ENCODE assay signal across 8 mouse cellular contexts in the genomic region with DNA sequence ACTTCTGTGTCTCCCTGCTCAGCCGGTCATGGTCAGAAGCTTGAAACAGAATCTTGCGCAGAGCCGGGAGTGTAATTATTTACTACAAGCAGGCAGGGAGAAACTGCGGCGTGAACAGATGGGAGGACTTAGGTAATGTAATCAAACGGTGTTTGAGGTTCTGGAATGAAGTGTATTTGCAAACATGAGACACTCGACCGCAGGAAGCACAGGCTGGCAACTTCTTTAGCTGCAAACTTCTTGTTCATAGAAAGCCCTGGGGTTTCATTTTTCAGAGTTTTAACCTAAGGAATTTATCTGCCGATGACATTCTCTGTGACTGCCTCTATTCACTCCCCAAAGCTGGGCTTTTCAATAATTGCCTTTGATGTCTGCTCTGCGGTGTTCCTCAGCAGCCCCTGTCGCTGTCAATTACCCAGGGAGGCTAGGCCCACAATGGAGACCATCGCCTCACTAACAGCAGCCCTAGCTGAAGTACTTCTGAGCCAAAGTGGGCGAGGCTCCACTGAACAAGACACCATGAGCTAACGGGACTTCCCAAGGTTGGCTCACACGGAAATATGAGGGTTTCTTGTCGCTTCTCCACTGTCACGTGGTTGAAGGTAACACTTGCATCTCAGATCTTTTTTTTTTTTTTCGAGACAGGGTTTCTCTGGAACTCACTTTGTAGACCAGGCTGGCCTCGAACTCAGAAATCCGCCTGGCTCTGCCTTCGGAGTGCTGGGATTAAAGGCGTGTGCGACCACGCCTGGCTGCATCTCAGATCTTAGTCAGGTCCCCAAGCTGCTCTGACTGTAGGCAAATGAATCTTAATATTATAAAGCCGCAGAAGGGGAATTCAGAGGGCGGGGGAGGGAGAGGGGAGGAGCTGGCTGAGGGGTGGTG. TPM values are rescaled to one million over a fixed set of nuclear protein-coding genes. Genes with fewer than 3 reads are reported as not detected.
DNase-seq lines count a peak whose midpoint lies in the region; ATAC-seq and TF ChIP-seq lines count a peak whose summit lies in the region.

No protein-coding gene starts in this region.

- no peaks in the 10 kb centered on the region; the same call in 1 of the 2 replicates for H3K27me3 ChIP-seq in embryonic facial prominence, embryonic 11.5 days (ENCODE audit: control insufficient read depth, insufficient read depth, low read length)
- H3K27me3 ChIP-seq in liver, embryonic 16.5 days (ENCODE audit: control insufficient read depth, insufficient read depth, low read depth, low read length), result no peaks in the 10 kb centered on the region

- 28% methylated on average over 26 of the region's 26 CpGs for WGBS in embryonic facial prominence, embryonic 11.5 days
- WGBS in liver, embryonic 16.5 days (ENCODE audit: insufficient replicate concordance), result 31% methylated on average over 26 of the region's 26 CpGs

- peak; percentile 72 for ATAC-seq in embryonic facial prominence, embryonic 11.5 days (replicated peaks; ENCODE audit: insufficient number of reproducible peaks, low FRiP score, low TSS enrichment, low read depth)
- no peak; the same call in 1 of the 2 replicates for ATAC-seq in liver, embryonic 16.5 days (ENCODE audit: low read depth)

- H3K9ac ChIP-seq in embryonic facial prominence, embryonic 11.5 days (replicated peaks; ENCODE audit: low read length), result peak overlapping the region; percentile 11; the same call in 1 of the 2 replicates
- no peak overlapping the region for H3K9ac ChIP-seq in liver, embryonic 16.5 days (ENCODE audit: low read depth, low read length)

- H3K4me1 ChIP-seq in embryonic facial prominence, embryonic 11.5 days (ENCODE audit: control insufficient read depth, insufficient read depth, low read length), result no peaks in the 10 kb centered on the region
- peaks cover 2% of the 10 kb centered on the region; the same call in 1 of the 2 replicates for H3K4me1 ChIP-seq in liver, embryonic 16.5 days (ENCODE audit: control insufficient read depth, low read depth, low read length)

- intact Hi-C loops in left cerebral cortex, adult 2 months (cut with DNase I), result no loop called here

- H3K4me3 ChIP-seq in left cerebral cortex, adult 2 months, result peak overlapping the region; percentile 18; the same call in 1 of the 2 replicates
- no peak overlapping the region for H3K4me3 ChIP-seq in embryonic facial prominence, embryonic 11.5 days (ENCODE audit: low read depth, low read length)
- peak overlapping the region; percentile 20 for H3K4me3 ChIP-seq in liver, embryonic 16.5 days (ENCODE audit: low read depth, low read length)

- peak overlapping the region; percentile 27; the same call in 1 of the 2 replicates for H3K4me2 ChIP-seq in embryonic facial prominence, embryonic 11.5 days (ENCODE audit: low read depth, low read length)
- H3K4me2 ChIP-seq in liver, embryonic 16.5 days (ENCODE audit: low read depth, low read length), result peak overlapping the region; percentile 28

- no peaks in the 10 kb centered on the region for H3K9me3 ChIP-seq in embryonic facial prominence, embryonic 11.5 days (replicated peaks; ENCODE audit: control insufficient read depth, low read length)
- H3K9me3 ChIP-seq in liver, embryonic 16.5 days (replicated peaks; ENCODE audit: control insufficient read depth, low read length), result no peaks in the 10 kb centered on the region

- H3K27ac ChIP-seq in left cerebral cortex, adult 2 months, result no peak overlapping the region
- peak overlapping the region; percentile 52; the same call in 1 of the 2 replicates for H3K27ac ChIP-seq in embryonic facial prominence, embryonic 11.5 days (replicated peaks; ENCODE audit: low read depth, low read length)
- no peak overlapping the region for H3K27ac ChIP-seq in liver, embryonic 16.5 days (ENCODE audit: low read length)

- H3K36me3 ChIP-seq in embryonic facial prominence, embryonic 11.5 days (replicated peaks; ENCODE audit: control insufficient read depth, insufficient read depth, low read depth, low read length), result no peaks in the 10 kb centered on the region
- H3K36me3 ChIP-seq in liver, embryonic 16.5 days (ENCODE audit: control insufficient read depth, insufficient read depth), result no peaks in the 10 kb centered on the region

- no peak for TF ChIP-seq CTCF in left cerebral cortex, adult 2 months (IDR thresholded peaks at IDR 0.05)

- DNase-seq in left cerebral cortex, adult 2 months (ENCODE audit: extremely low spot score in 1 of 2, low spot score in 2 of 2), result no peak
- DNase-seq in left cerebral cortex, adult 18-20 months (ENCODE audit: low spot score in 2 of 2), result no peak
- DNase-seq in embryonic facial prominence, embryonic 11.5 days (ENCODE audit: low spot score), result peak; percentile 74
- DNase-seq in induced T-regulatory cell, adult 2 months (ENCODE audit: low read depth), result peak; percentile 92
- peak; percentile 42 for DNase-seq in neural tube, embryonic 10.5 days (ENCODE audit: extremely low spot score, low spot score)
- no peak for DNase-seq in left cerebral cortex, adult 11 months (ENCODE audit: low spot score)
- DNase-seq in urinary bladder, adult 2 months (ENCODE audit: low spot score), result no peak

RNA-seq across cellular contexts. Expression of a gene that starts 19.3 kb away (rescaled TPM):
- 1 to 10 TPM; 3.6 TPM for total RNA-seq in left cerebral cortex, adult 2 months (2021)
- 1 to 10 TPM; 3.5 to 3.6 TPM for total RNA-seq in left cerebral cortex, adult 18-20 months (2021)
- 49.4 and 52.2 TPM in 2 replicates for polyA plus RNA-seq in embryonic facial prominence, embryonic 11.5 days (2014; fragmentation: Nextera tagmentation; extraction: Ambion mirVana)
- polyA plus RNA-seq in liver, embryonic 16.5 days (2015; fragmentation: Nextera tagmentation; extraction: Ambion mirVana), result 5.9 and 6.1 TPM in 2 replicates
- 12.4 and 14.3 TPM in 2 replicates for polyA plus RNA-seq in urinary bladder, adult 2 months (2012; rRNA removed)

RNA-seq across cellular contexts. Expression of a gene that starts 34.8 kb away (rescaled TPM):
- not detected for total RNA-seq in left cerebral cortex, adult 2 months (2021)
- not detected for total RNA-seq in left cerebral cortex, adult 18-20 months (2021)
- polyA plus RNA-seq in embryonic facial prominence, embryonic 11.5 days (2014; fragmentation: Nextera tagmentation; extraction: Ambion mirVana), result 1.3 TPM in 2 replicates
- polyA plus RNA-seq in liver, embryonic 16.5 days (2015; fragmentation: Nextera tagmentation; extraction: Ambion mirVana), result not detected in 2 replicates
- polyA plus RNA-seq in urinary bladder, adult 2 months (2012; rRNA removed), result 1.0 and 1.7 TPM in 2 replicates

Comparison
In these comparisons a context has a peak if more than half of its experiments do, and no peak if none do; other contexts are left out.
1. DNase-seq: peak in embryonic facial prominence, embryonic 11.5 days (single experiment), induced T-regulatory cell, adult 2 months (single experiment) and neural tube, embryonic 10.5 days (single experiment); none in left cerebral cortex, adult 2 months (0 of 2), left cerebral cortex, adult 18-20 months (0 of 2), left cerebral cortex, adult 11 months (single experiment) and urinary bladder, adult 2 months (single experiment).